In genomic region chr5:98921608-98922007, GRCm38 (mm10) we compare ENCODE assay signal across 13 mouse cellular contexts.
"Had no signal": no experiment of that assay in that cellular context is flagged by ENCODE, and none has a peak within 500 bp of the region (broad histone marks: within the 10 kb centered on the region; RNA-seq: fewer than 3 reads in every experiment).

No protein-coding gene starts in this region.

- H3K9me3 ChIP-seq: kidney, embryonic 15.5 days; limb, embryonic 15.5 days; liver, embryonic 12.5 days; lung, embryonic 15.5 days; neural tube, embryonic 12.5 days had no signal

- H3K4me2 ChIP-seq: kidney, embryonic 15.5 days; limb, embryonic 15.5 days; liver, embryonic 12.5 days; lung, embryonic 15.5 days; neural tube, embryonic 12.5 days had no signal

- H3K27ac ChIP-seq: kidney, embryonic 15.5 days; limb, embryonic 15.5 days; liver, embryonic 12.5 days; lung, embryonic 15.5 days; neural tube, embryonic 12.5 days had no signal

- H3K4me3 ChIP-seq: kidney, embryonic 15.5 days; limb, embryonic 15.5 days; liver, embryonic 12.5 days; lung, embryonic 15.5 days; neural tube, embryonic 12.5 days had no signal

- H3K4me1 ChIP-seq: kidney, embryonic 15.5 days; limb, embryonic 15.5 days; liver, embryonic 12.5 days; lung, embryonic 15.5 days; neural tube, embryonic 12.5 days had no signal

- H3K9ac ChIP-seq: kidney, embryonic 15.5 days; limb, embryonic 15.5 days; liver, embryonic 12.5 days; lung, embryonic 15.5 days; neural tube, embryonic 12.5 days had no signal

- H3K36me3 ChIP-seq: kidney, embryonic 15.5 days; limb, embryonic 15.5 days; liver, embryonic 12.5 days; lung, embryonic 15.5 days; neural tube, embryonic 12.5 days had no signal

- DNase-seq: kidney, adult 2 months; kidney, postnatal 14 days; midbrain, embryonic 14.5 days; retina, postnatal 1 day; right cerebral cortex, postnatal 4 days; spleen, adult 18-20 months; thymus, adult 18-20 months; thymus, postnatal 14 days had no signal

- H3K27me3 ChIP-seq: kidney, embryonic 15.5 days; limb, embryonic 15.5 days; liver, embryonic 12.5 days; lung, embryonic 15.5 days; neural tube, embryonic 12.5 days had no signal

- ATAC-seq: liver, embryonic 12.5 days had no signal
